Mouse (Mus musculus): Measurements from ENCODE around the gene Crtc3.
A peak's percentile ranks its signal among the peaks of the same experiment; 100 is the strongest.

Crtc3 gene

DNA sequence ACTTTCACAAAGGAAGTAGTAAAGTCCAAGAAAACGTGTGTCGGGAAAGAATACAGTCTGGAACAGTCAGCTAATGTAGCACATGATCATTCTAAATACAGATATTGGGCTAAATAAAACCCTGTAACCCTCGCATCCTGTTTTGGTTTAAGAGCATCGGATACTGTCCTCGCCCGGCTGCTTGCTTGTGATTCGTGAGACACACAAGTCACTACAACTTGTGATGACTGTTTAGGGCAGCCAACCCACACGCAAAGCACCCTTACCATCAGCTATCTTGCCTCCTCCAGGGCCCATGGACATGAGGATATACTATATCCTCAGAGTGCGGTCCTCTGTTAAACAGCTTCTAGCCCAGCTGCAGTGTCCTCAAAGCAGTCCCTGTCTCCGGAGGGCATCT is 50.2 kb downstream of the Crtc3 start:
- no peak for DNase-seq (ENCODE audit: low spot score)

DNA sequence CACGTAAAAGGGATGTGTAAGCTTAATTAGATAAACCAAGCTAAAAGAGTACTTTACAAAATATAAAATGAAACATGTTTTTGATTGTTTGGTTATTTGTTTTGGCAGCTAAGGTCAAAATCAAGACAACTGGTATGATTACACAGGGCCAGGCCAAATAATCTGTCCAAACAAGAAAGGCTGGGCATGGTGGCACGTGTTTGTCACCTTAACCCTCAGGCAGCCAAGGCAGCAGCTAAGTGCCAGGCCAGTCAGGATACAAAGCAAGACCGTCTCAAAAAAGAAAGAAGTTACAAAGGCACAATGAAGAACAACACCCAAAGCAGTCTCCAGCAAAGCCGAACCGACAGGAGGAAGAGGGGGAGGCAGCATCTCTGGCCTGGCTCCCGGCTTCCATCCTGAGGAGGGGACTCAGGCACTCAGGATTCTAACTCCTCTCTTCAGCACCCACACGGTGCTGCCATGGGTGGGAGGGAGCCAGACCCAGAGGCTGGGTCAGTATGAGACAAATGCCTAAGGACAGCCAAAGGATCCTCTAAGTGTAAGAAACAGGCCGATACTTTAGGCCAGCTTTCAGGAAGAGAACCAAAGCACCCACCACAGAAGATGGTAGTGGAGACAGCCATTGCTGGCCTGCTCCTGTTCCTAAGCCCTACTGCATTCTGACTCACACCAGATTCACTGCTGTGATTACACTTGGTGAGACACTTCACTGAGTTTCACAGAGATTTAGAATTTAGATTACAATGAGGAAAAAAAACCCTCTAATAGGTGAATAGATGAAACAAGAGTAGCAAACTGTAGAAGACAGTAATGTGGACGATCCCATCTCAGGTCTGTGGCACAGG is 51.5 kb downstream of the Crtc3 start:
- no peak for DNase-seq (ENCODE audit: low spot score)

DNA sequence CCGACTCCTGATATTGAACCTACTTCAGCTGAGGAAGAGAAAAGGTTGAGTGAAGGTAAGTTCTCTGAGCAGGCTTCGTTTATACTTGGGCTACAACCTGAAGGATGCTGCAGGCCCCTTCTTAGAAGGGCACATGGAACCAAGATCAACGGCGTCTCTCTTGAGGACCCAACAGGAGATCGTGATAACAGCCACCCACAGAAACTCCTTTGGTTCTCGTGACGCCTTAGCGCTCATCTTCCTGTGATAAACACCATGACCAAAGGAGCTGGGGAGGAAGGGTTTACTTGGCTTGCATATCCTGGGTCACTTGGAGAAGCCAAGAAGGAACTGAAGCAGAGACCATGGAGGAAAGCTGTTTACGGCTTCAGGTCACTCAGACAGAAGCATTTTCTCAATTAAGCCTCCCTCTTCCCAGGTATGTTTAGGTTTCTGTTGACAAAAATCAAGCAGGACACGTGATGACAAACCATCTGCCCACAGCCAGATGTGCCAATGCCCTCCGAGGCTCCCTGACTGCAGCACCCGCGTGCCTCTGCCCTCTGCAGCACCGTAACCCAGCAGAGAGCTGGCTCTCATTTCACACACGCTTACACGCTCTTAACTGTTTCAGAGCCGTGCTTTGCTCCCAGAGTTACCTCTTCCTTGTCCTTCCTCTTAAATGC is 52.3 kb downstream of the Crtc3 start:
- DNase-seq (ENCODE audit: low spot score), result no peak

DNA sequence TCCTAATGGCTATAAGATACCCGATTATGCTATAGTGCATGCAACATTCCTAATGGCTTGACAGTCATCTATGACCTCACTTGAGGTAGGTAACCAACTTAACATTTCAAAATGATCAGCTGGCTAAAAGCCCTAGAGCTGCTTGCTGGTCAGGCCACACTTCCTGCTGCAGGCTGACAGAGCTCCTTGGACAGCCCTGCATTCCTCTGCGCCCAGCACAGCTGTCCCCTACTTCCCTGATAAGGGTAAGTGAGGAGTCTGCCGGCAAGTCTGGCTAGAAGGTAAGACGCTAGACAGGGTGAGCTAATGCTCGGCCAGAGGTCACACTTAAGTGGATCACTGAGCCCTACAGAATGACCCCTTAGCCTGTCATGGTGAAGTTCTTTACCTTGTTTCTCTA is 52.8 kb downstream of the Crtc3 start:
- no peak for DNase-seq (ENCODE audit: low spot score)

DNA sequence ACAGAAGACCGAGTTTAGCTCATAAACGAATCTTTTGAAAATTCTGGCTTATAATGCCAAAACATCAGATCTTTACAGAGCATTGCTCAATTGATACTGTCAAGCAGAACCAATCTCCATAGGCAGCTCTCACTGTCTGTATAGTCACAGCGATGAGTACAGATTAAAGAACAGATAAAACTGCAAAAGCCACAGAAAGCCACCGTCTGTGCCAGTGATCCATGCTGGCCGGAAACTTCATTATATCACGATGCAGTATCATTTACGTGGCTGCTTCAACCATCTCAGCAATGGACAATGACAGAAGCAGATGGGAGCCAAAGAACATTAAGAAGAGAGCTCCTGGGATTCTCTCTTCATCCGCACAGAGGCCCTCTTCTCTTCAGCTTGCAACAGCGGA is 53.9 kb downstream of the Crtc3 start:
- no peak for DNase-seq (ENCODE audit: low spot score)

DNA sequence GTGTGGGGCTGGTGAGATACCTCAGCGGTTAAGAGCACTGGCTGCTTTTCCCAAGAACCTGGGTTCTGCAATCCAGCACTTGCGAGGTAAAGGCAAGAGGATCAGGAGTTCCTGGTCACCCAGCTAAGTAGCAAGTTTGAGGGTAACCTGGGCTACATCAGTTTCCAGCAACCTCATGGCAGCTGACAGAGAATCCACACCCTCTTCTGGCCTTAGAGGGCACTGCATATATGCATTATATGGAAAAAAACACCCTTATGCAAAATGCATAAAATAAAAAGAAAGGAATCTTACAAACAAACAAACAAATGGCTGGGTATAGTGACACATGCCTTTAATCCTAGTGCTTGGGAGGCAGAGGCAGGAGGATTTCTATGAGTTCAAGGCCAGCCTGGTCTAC is 55.0 kb downstream of the Crtc3 start:
- no peak for DNase-seq (ENCODE audit: low spot score)

DNA sequence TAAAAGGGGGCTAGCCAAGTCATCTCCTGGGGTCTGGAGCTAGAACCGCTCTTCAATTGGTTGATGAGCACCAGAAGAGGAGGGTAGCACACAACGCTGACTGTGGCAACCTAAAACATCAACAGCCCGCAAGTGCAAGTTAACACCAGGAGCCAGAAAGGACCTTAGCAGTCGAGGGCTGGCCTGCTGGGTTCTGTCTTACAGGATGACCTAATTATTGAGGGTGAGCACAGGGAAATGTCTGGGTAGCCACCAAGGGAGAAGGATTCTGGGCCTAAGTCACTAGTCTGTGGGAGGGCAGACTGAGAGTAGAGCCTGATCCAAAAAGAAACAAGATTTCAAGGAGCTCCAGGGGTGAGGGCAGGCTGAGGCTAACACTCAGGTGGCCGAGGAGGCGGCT is 56.7 kb downstream of the Crtc3 start:
- DNase-seq (ENCODE audit: low spot score), result no peak

DNA sequence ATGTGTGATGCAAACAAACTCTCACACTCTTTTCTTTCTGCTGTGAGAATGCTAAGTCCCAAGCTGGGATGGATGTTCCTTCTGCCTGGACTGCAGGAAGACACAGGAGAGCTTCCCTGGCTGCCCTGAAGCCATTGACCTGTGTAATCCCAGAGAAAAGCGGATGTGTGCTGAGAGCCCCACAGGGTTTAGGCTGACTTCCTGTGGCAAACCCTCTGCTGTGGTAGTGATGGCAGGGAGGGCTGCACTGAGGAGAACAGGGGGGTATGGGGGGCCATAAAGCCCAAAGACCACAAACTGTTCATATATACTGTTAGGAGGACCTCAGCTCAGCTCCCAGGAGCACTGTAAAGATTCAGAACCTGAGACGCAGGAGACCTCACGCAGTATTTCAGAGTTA is 57.3 kb downstream of the Crtc3 start:
- DNase-seq (ENCODE audit: low spot score), result no peak

DNA sequence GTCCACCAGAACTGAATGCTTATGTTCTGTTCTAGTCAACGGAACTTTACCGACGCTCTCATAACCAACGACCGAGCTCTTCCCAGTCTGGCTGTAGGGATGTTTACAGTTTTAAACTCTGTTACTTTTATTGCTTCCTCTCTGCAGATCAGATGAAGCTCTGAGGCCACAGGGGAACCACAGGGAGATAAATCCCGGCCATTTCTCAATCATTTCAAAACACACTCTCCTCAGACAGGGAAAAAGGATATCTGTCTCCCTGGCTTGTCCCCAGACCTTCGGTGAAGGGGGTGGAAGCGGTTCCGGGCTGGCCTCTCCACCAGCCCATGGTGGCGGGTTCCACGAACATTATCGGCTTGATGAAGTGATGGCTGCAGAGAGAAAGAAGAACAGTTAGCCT is 59.3 kb downstream of the Crtc3 start:
- no peak for DNase-seq (ENCODE audit: low spot score)

DNA sequence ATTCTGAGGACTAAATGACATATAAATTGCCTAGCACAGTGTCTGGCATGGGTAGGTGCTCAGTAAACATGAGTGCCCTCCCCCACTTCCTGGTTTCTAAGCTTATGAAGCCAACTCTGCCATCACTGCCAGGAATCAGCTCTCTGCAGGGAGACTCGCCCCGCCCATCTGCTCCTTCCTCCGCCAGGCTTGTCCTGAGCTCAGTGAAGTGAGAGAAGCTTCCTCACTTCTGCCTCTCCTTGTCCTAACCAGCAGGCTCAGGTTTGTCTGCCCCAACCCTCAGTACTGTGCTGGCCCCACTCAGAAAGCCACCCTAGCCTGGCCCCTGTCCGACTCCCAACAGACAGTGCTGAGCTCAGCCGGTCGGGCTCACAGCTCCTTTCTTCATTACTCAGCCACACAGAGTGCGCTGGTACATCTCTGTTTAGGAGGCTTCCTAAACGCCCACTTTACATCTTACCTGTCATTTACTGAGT is 59.9 kb downstream of the Crtc3 start:
- DNase-seq (ENCODE audit: low spot score), result peak; percentile 42

DNA sequence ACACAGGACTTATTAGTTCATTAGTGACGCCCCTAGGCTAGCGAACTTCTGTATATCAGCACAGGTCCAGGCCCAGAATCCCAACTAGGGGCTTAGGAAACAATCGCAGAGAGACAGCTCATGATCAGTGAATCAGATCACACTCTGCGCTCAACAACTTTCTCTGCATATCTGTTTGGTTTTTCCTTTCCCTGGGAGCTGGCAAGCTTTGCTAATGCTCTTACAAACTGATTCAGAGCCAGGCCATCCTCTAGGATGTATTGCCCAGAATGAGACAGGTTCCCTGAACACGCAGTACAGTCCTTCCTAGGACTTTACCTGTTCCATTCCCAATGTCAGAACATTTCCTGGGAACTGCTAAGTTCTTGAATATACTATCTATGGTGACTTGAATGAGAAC is 61.7 kb downstream of the Crtc3 start:
- DNase-seq (ENCODE audit: low spot score), result no peak

DNA sequence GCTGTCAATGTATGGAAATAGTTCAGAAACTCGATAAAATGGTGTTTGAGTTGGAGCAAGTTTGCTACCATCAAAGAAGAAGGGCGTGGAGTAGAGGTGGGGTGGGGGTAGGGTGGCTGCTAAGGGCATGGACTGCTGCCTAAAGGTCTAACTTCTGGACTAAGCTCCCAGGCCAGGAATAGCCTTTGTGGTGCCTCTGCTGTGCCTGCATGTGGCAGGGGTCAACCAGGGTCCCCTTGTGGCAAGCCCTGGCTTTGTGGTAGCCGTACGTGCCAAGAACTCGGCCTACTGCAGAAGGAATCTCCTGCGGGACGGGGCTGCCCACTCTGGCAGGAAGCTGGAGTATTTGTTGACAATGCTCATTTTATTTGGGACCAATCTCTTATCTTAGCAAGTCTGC is 62.8 kb downstream of the Crtc3 start:
- DNase-seq (ENCODE audit: low spot score), result no peak

DNA sequence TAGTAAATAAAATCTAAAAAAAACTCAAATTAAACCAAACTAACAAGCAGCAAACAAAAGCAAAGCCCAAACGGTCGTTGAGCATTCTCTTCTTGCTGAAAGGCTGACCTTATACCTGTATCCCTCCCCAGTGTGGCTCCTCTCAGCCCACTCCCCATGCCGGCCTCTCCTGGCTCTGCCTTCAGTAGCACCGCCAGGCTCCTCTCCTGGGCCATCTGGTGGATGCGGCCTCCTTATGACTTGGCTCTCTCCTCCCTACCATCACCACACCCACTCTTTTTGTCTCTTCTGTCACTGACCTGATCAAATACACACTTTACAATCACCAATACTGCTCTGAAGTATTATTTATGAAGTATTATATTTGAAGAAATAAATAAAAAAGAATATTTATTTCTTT is 65.4 kb downstream of the Crtc3 start:
- DNase-seq (ENCODE audit: low spot score), result no peak

DNA sequence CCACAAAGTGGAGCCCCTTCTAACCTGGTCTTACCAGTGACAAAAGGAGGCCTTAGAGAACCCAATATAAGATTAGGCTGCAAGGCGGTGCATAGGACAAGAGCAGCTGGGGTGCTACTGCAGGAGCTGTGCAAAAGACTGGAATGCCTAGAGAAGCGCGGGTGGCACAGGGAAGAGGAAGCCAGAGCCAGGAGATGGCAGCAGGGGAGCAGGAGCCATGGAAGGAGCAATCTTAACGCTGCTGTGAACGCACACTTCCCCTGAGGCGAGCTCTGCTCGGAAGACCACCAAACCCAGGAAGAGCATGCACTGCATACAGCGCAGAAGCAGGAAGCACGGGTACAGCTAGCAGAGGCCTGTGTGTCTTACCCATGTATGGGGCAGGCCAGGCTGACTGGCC is 72.6 kb downstream of the Crtc3 start:
- no peak for DNase-seq (ENCODE audit: low spot score)

DNA sequence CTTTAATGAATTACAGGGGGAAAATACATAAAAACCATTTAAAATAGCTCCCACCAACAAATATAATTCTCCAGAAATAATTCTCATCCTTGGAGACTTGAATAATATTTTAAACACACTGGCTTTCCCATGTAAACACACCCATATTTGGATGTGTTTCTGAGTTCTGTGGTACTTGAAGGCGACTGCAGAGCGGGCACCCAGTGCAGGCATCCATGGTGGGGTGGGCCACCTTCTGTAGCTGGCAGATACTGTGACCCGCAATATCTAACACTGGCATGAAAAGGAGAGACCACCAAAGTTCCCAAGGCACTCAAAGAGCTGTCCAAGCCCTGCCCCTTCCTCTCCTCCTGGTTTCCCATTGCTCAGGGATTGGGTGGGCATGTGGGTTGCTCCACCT is 74.6 kb downstream of the Crtc3 start:
- no peak for DNase-seq (ENCODE audit: low spot score)

DNA sequence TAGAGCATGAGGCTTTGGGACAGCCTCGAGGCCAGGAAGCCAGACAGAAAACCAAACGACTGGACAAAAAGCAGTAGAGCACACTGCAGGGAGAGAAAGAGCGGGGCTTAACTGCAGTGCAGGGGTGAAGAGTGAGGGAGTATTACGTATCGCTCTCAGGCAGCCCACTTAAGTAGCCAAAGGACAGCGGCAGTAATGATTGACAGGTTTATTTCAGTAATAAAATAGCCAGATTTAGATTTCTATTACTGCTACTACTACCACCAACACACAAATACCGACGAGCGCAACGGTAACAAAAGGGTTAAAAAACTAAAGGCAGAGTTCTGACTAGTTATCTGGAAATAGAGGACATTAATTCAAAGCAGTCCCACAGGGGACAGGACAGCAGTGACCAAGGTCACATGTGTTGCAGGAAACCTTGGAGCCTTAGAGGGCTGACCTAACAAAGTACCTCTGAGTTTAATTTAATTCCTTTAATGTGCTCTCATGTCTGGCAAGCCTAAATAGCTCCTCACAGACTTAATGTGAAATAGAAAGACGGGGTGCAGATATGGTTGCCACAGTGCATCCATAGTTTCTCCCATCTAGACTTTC is 76.4 kb downstream of the Crtc3 start:
- DNase-seq (ENCODE audit: low spot score), result no peak

DNA sequence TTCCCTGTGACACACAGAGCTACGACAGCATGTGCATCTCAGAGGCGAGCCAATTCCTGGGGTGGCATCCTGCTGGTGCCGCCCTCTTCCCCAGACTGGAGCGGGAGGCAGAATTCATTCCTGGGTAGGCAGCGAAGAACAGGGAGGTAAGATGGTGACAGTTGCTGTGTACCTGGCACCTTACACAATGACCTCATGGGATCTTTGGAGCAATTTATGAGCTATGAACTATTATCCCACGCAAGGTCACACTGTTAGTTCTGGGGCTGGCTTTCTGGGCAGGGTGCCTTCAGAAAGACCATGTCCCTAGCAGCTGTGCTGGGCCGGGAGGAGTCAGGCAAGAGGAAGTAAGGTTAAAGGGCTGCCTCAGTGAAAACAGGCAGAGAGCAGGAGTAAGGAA is 77.0 kb downstream of the Crtc3 start:
- DNase-seq (ENCODE audit: low spot score), result no peak

DNA sequence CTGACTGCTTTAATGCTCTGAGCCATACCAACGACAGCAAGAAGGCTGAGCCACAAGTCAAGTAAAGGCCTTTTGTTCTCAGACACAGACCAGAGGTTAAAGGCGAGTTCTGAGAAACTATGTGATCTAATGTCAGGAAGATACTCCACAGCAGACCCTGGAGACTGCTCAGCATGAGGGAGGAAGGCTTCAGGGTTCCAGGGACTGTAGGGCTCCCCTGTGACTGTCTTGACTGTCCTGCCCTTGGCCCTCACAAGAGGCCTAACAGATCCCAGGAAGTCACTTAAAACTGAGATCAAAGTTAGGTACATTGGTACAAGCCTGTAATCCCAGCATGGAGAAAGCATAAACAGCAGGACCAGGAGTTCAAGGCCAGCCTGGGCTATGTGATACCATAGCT is 81.2 kb downstream of the Crtc3 start:
- DNase-seq (ENCODE audit: low spot score), result no peak

DNA sequence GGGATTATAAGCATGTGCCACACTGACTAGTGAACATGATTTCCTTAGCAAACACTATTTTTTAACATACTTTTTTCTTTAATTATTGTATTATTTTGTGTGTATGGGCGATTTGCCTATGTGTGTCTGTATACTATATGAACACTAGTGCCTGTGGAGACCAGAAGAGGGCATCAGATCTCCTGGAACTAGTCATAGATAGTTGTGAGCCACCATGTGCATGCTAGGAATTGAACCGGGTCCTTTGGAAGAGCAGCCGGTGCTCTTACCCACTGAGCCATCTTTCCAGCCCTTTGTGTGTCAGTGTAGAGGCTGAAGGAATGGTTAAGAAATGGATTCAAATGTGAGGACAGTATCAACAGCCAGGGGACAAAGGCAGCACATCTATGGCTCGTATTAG is 82.2 kb downstream of the Crtc3 start:
- DNase-seq (ENCODE audit: low spot score), result no peak

DNA sequence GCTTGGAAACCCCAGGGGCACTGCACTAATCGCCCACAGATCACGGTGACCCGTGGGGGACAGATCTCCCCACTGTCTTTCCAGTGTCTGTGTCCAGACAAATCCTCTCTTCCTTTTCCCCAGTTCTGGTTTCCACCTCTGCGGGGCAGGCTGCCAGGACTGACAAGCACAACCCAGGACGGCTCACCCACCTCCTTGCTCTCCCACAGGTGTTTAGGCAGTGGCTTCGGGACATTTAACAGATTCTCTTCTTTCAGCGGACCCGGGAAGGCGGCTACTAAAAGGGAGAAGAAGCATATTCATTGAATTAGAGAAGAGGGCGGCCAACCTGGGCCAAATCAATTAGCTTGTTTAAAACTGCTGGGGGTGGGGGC is 83.1 kb downstream of the Crtc3 start:
- no peak for DNase-seq (ENCODE audit: low spot score)

DNA sequence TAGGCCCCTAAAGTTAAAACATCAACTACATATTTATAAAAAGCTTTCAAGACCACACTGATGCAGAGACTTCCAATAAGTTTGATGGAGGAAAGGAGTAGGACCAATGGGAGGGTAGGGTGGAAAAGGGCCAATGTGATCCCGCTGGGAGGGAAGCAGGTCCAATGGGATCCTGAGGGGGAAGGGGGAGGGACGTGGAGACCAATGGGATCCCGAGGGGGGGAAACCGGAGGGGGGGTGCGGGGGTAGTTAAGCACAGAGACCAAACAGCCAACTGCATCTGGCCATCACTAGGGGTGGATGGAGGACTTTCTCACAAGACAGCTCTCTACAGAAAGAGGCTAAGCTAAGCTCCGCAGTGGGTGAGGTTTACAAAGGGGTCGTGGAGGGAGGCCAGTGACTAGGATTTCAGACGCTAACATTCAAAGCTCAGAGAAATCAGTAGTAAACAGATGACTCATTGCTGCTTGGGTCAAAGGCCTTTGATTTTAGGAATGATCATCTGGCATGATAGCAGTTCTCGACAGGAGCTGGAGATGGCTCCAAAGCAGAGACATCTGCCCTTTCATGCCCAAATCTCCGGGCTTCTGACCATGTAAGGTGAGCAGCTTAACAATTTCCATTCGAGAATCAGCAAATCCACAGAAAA is 83.6 kb downstream of the Crtc3 start:
- DNase-seq (ENCODE audit: low spot score), result no peak

DNA sequence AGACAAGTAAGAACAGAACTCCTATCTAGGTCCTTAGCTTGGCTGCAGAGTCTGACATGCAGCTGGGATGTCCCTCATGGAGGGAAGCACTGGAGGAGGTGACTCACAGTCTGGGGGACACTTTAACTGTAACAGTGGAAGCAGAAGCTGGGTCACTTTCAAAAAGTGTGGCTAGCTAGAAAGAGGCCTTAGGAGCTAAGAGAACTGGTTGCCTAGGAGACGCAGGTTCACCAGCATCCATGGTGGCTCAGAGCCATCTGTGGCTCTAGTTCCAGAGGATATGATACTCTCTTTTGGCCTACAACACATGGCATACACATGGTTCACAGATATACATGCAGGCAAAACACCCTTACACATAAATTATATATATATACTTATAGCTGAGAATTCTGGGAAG is 86.1 kb downstream of the Crtc3 start:
- DNase-seq (ENCODE audit: low spot score), result no peak

DNA sequence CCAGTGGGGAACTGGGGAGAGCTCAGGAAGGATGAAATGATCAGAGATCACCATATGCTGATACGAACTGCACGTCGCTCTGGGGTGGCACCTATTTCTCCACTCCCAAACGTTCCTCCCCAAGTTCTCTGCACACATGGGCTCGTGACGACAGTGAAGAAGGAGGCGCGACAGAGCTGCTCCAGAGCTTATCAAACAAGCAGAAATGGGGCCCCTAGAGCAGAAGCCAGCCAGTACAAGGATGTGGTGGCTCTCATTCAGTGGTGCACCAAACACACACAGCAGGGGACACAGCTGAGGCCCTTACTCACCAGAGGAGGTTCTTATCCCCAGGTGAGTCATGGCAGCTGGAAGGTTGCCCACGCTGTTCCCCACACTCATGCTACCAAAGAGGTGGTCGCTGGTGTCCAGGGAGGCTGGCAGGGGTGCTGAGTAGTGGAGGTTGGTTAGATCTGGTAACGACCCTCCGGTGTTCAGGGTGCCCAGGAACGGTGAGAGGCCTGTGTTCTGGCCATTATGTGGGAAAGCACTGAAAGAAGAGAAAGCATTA is 90.2 kb downstream of the Crtc3 start:
- no peak for DNase-seq (ENCODE audit: low spot score)

Measured in testis, postnatal 14 days (tissue).